ENCODE assay signal across 14 mouse cellular contexts in the genomic region with DNA sequence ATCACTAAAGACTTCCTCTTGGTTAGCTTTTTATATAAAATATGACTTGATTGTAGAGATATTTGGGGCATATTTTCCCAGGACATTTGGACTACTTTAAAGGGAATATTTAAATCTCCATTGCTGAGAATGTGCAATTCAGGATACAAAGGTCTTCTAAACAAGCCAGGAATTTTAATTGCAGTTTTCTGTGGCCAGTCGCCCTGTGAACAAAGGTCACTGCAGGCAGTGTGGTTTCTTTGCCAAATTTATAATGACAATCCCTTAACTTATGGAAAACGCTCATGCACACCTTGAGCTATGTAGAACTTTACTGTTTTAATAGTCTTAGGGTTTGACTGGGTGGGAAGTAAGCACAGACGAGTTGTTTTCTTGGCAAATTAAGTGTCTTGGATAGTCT.
"Had no signal": no experiment of that assay in that cellular context is flagged by ENCODE, and none has a peak within 500 bp of the region (broad histone marks: within the 10 kb centered on the region; RNA-seq: fewer than 3 reads in every experiment).

No protein-coding gene starts in this region.

- H3K9me3 ChIP-seq: intestine, embryonic 15.5 days; limb, embryonic 10.5 days; liver, embryonic 13.5 days; midbrain, embryonic 13.5 days; neural tube, embryonic 12.5 days had no signal

- H3K27ac ChIP-seq: hindbrain, postnatal 0 days; intestine, embryonic 15.5 days; left cerebral cortex, adult 2 months; limb, embryonic 10.5 days; liver, embryonic 13.5 days; midbrain, embryonic 13.5 days; neural tube, embryonic 12.5 days had no signal

- H3K4me2 ChIP-seq: intestine, embryonic 15.5 days; liver, embryonic 13.5 days; midbrain, embryonic 13.5 days; neural tube, embryonic 12.5 days had no signal

- DNase-seq: liver, embryonic 13.5 days; liver, postnatal 0 days; retina, postnatal 1 day; right cerebral cortex, postnatal 4 days; spleen, adult 18-20 months; thymus, adult 18-20 months; thymus, postnatal 14 days had no signal

- ATAC-seq: hindbrain, postnatal 0 days; intestine, embryonic 15.5 days; liver, postnatal 0 days; midbrain, embryonic 13.5 days had no signal

- H3K4me1 ChIP-seq: intestine, embryonic 15.5 days; limb, embryonic 10.5 days; liver, embryonic 13.5 days; midbrain, embryonic 13.5 days; neural tube, embryonic 12.5 days had no signal

- H3K9ac ChIP-seq: intestine, embryonic 15.5 days; liver, embryonic 13.5 days; liver, postnatal 0 days; midbrain, embryonic 13.5 days; neural tube, embryonic 12.5 days had no signal

- H3K36me3 ChIP-seq: intestine, embryonic 15.5 days; limb, embryonic 10.5 days; liver, embryonic 13.5 days; midbrain, embryonic 13.5 days; neural tube, embryonic 12.5 days had no signal

- H3K4me3 ChIP-seq: intestine, embryonic 15.5 days; left cerebral cortex, adult 2 months; limb, embryonic 10.5 days; liver, embryonic 13.5 days; midbrain, embryonic 13.5 days; myocyte; neural tube, embryonic 12.5 days had no signal

- H3K27me3 ChIP-seq: intestine, embryonic 15.5 days; liver, embryonic 13.5 days; midbrain, embryonic 13.5 days; neural tube, embryonic 12.5 days had no signal
